Mouse (Mus musculus) midbrain, postnatal 0 days (tissue): ENCODE data around the gene Wdr59. TPM values are rescaled to one million over a fixed set of nuclear protein-coding genes. Genes with fewer than 3 reads are reported as not detected.

Source experiments
- ATAC-seq: fragments of 200-750 bp; cut with Nextera tagmentation; 2 replicates; pipeline ENCODE4 v1.8.0; 2017; ENCODE audit warnings: moderate number of reproducible peaks, mild to moderate bottlenecking, moderate TSS enrichment, moderate library complexity; ENCODE audit not compliant: low FRiP score
- DNase-seq: peaks from one replicate; pipeline ENCODE4 v3.0.0-alpha.2; 2015; ENCODE audit warnings: low spot score
- H3K27ac ChIP-seq: fragments of 300-500 bp; sonication (generic); 2 replicates; pipeline ENCODE4 v1.5.1; 2014; ENCODE audit warnings: low read depth, mild to moderate bottlenecking, low read length, mixed read lengths
- H3K27me3 ChIP-seq: fragments of 300-500 bp; sonication (generic); 2 replicates; pipeline ENCODE4 v1.6.1; 2014; ENCODE audit warnings: low read length, control low read depth, mixed read lengths; ENCODE audit not compliant: insufficient read depth
- H3K36me3 ChIP-seq: fragments of 300-500 bp; sonication (generic); 2 replicates; pipeline ENCODE4 v1.6.1; 2014; ENCODE audit warnings: low read length, control low read depth, mixed read lengths; ENCODE audit not compliant: insufficient read depth
- H3K4me1 ChIP-seq: fragments of 300-500 bp; sonication (generic); 2 replicates; pipeline ENCODE4 v1.6.1; 2014; ENCODE audit warnings: mild to moderate bottlenecking, control low read depth, antibody characterized with exemption, low read length, mixed read lengths; ENCODE audit not compliant: insufficient read depth
- H3K4me2 ChIP-seq: fragments of 300-500 bp; sonication (generic); 2 replicates; pipeline ENCODE4 v1.6.1; 2014; ENCODE audit warnings: low read depth, mild to moderate bottlenecking, low read length, mixed read lengths; ENCODE audit not compliant: poor library complexity, severe bottlenecking
- H3K4me3 ChIP-seq: fragments of 300-500 bp; sonication (generic); 2 replicates; pipeline ENCODE4 v1.5.1; 2014; ENCODE audit warnings: low read depth, mild to moderate bottlenecking, low read length, moderate library complexity
- H3K9ac ChIP-seq: fragments of 300-500 bp; sonication (generic); replicated peaks from 2 replicates; pipeline ENCODE4 v1.6.1; 2014; ENCODE audit warnings: mild to moderate bottlenecking, low read length, moderate library complexity, mixed read lengths; ENCODE audit not compliant: poor library complexity, severe bottlenecking
- H3K9me3 ChIP-seq: fragments of 300-500 bp; sonication (generic); 2 replicates; pipeline ENCODE4 v1.6.1; 2016; ENCODE audit warnings: low read length, control low read depth
- CTCF ChIP-seq: IDR thresholded peaks from 2 replicates; pipeline ENCODE4 v1.5.1; 2016; ENCODE audit warnings: antibody characterized with exemption, mild to moderate bottlenecking
- WGBS: fragments of 180-500 bp; shearing (Covaris S2); extraction: QIAGEN DNeasy Blood & Tissue Kit; methylation state at CpG from one replicate; pipeline ENCODE4 v1.1.7; 2014; 5-methylcytosine and 5-hydroxymethylcytosine counted together
- polyA plus RNA-seq: library from polyadenylated mRNA; unstranded; fragments of >200 nt; fragmentation: Nextera tagmentation; extraction: Ambion mirVana; gene quantifications from 2 replicates; pipeline ENCODE4 v1.2.1, GENCODE M21; 2015
- total RNA-seq: library from RNA; depleted of rRNA; stranded (reverse); fragments of >200 nt; gene quantifications from 2 replicates; pipeline ENCODE4 v1.2.3, GENCODE M21; 2014

Wdr59 gene
- total and polyA plus RNA-seq, 2 experiments from 2014 or later, result 6.6 to 11.6 TPM

DNA sequence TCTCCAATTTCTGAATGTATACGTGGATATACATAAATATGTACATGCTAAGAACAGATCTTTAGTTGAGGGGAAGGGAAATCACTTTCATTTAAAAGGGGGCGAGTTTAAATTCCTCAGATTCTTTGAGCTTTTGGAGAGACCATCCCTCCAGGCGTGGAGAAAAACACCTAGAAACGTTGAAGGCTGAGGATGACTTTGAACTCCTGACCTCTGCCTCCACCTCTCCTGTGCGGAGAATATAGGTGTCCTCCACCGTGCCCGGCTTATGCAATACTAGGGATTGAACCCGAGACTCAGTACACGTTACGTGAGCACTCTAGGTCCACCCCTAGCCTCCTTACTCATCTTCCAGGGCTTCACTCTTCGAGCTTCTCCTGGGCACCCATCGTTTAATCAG lies 9.3 kb upstream of the Wdr59 start:
- Histone ChIP-seq H3K9ac (no peak overlapping the region), H3K27ac (no peak overlapping the region), H3K4me3 (no peak overlapping the region), H3K36me3 (no peaks in the 10 kb centered on the region), H3K27me3 (no peaks in the 10 kb centered on the region), H3K4me1 (no peaks in the 10 kb centered on the region), H3K9me3 (no peaks in the 10 kb centered on the region), H3K4me2 (no peak overlapping the region)
- no peak for ATAC-seq
- no peak for DNase-seq
- 81% methylated on average over 12 of the region's 12 CpGs for WGBS
- no peak for TF ChIP-seq CTCF

DNA sequence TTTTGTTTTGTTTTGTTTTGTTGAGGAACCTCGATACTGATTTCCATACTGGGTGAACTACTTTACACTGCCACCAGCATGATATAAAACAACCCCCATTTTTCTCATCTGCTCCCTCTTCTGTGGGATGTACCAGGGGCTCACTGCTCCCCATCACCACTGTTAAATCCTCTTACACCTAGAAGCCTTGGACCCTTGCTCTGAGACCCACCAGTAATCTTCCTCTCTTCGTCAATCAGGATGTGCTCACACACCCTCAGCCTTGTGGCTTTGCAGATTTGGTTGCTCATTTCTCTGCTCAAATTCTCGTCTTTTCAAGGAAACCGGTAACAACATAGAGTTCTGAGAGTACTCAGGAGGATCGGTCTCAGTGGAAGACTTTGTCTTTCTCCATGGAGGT lies 6.2 kb upstream of the Wdr59 start:
- no peak for DNase-seq
- Histone ChIP-seq H3K4me1 (no peaks in the 10 kb centered on the region), H3K9me3 (no peaks in the 10 kb centered on the region), H3K27me3 (no peaks in the 10 kb centered on the region), H3K9ac (no peak overlapping the region), H3K27ac (no peak overlapping the region), H3K36me3 (no peaks in the 10 kb centered on the region), H3K4me3 (no peak overlapping the region), H3K4me2 (no peak overlapping the region)
- 80% methylated on average over 5 of the region's 5 CpGs for WGBS
- TF ChIP-seq CTCF, result no peak
- no peak for ATAC-seq

DNA sequence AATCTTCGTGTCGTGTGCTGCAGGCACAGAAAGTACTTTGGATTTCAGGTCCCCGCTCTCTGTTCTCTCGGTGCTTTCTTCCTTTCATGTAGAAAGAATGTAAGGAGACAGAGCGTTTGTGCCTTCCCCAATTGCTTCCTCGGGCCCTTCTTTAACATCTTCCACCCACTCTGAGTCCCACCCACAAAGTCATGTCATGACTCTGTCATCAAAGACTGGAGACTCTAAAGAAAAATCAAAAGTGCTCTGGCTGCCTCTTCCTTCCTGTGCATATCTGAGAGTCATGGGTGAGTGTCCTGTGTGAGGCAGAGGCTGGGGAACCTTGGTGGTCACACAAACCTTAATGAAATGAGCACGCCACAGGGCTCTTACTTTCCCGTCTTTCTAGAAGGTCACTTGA lies 5.3 kb upstream of the Wdr59 start:
- H3K36me3 ChIP-seq, result no peaks in the 10 kb centered on the region
- H3K9ac ChIP-seq, result no peak overlapping the region
- H3K27me3 ChIP-seq, result no peaks in the 10 kb centered on the region
- no peak for DNase-seq
- no peak for ATAC-seq
- no peaks in the 10 kb centered on the region for H3K9me3 ChIP-seq
- WGBS, result 74% methylated on average over 8 of the region's 8 CpGs
- no peaks in the 10 kb centered on the region for H3K4me1 ChIP-seq
- no peak overlapping the region for H3K4me2 ChIP-seq
- no peak for TF ChIP-seq CTCF
- H3K27ac ChIP-seq, result no peak overlapping the region
- H3K4me3 ChIP-seq, result no peak overlapping the region

DNA sequence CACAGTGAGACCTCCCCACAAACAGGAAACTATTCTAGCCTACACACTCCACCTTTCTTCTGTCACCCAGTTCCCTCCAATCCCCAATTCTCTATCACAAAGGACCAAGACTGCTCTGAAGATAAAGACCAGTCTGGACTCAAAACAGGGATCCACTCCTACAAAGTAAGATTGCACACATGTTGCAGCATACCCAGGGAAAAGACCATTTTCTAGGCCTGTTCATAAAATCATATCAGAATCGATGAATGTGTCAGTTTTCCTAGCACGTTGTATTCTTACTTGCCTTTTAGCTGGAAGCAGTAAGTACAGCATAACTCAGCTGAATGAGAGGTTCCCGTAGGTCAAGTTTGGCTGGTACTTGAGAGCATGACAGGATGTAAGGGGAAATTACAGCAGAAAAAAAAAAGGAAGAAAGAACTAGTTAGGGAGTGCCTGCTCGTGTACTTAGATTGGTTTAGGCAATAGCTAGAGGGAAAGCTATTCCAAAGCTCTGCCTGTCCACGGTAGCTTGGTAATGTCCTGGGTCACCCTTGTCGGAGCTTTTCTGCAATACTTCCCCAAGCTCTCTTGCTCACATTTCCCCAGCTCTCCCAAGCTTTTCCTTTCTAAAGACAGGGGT lies 4.6 kb upstream of the Wdr59 start:
- H3K9ac ChIP-seq, result no peak overlapping the region
- H3K27ac ChIP-seq, result no peak overlapping the region
- no peaks in the 10 kb centered on the region for H3K36me3 ChIP-seq
- 84% methylated on average over 6 of the region's 6 CpGs for WGBS
- DNase-seq, result no peak
- H3K4me1 ChIP-seq, result no peaks in the 10 kb centered on the region
- H3K27me3 ChIP-seq, result no peaks in the 10 kb centered on the region
- no peak for ATAC-seq
- no peak for TF ChIP-seq CTCF
- no peak overlapping the region for H3K4me2 ChIP-seq
- no peaks in the 10 kb centered on the region for H3K9me3 ChIP-seq
- H3K4me3 ChIP-seq, result no peak overlapping the region

DNA sequence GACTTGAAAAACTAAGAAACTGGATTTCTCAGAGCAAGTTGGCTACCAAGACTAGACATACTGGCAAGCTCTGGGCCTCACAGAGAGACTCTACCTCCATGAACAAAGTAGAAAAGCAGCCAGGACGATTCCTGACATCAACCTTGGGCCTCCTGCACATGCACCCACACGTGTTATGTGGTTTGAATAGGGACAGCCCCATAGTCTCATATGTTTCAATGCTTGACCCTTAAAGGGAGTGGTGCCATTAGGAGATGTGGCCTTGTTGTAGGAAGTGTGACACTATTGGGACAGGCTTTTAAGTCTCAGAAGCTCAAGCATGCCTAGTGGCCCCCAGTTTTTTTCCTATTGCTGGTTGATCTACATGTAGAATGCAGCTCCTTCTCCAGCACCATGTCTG lies 4.4 kb downstream of the Wdr59 start:
- Histone ChIP-seq H3K27me3 (no peaks in the 10 kb centered on the region), H3K9ac (no peak overlapping the region), H3K4me2 (no peak overlapping the region), H3K27ac (no peak overlapping the region), H3K4me3 (no peak overlapping the region), H3K4me1 (no peaks in the 10 kb centered on the region), H3K9me3 (no peaks in the 10 kb centered on the region), H3K36me3 (no peaks in the 10 kb centered on the region)
- DNase-seq (no peak), ATAC-seq (no peak)
- 89% methylated on average over 2 of the region's 2 CpGs for WGBS
- TF ChIP-seq CTCF, result no peak

DNA sequence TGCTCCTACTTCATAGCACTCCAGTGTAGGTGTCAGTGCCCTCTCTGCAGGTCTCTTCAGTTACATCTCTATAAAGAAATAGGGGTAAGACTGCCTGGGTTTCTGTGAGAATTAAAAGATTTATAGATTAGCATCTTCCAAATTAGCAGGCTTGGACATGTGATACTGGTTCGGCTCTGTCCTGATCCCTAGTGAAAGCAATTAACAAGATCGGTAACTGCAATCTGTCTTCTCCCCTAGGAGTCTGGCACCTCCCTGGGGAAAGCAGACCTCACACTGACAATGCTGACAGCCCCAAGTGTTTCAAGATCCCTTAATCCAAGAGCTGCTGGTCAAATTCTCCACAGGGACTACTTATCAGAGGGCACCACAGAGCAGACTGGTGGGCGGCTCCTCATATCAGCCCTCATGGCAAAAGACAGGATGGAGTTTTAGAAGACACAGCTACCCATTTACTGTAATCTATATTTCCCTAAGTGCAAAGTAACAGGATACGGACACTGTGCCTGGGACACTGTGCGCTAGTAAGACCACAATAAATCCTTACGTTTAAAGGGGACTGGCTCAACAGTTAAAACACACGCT lies 5.3 kb downstream of the Wdr59 start:
- no peak for DNase-seq

More for the DNA sequence above, 5.3 kb downstream of the Wdr59 start:
- H3K4me1 ChIP-seq, result no peaks in the 10 kb centered on the region
- no peak overlapping the region for H3K27ac ChIP-seq
- no peak for ATAC-seq
- H3K9me3 ChIP-seq, result no peaks in the 10 kb centered on the region
- no peaks in the 10 kb centered on the region for H3K36me3 ChIP-seq
- no peak for TF ChIP-seq CTCF
- H3K4me3 ChIP-seq, result no peak overlapping the region
- H3K27me3 ChIP-seq, result no peaks in the 10 kb centered on the region
- no peak overlapping the region for H3K9ac ChIP-seq
- 75% methylated on average over 7 of the region's 7 CpGs for WGBS
- no peak overlapping the region for H3K4me2 ChIP-seq
